Mouse (Mus musculus): ENCODE measurements around the gene Pgs1. TPM values are rescaled to one million over a fixed set of nuclear protein-coding genes. Genes with fewer than 3 reads are reported as not detected.

Pgs1 gene
- polyA plus RNA-seq, 1 experiment = 2.8 TPM

DNA sequence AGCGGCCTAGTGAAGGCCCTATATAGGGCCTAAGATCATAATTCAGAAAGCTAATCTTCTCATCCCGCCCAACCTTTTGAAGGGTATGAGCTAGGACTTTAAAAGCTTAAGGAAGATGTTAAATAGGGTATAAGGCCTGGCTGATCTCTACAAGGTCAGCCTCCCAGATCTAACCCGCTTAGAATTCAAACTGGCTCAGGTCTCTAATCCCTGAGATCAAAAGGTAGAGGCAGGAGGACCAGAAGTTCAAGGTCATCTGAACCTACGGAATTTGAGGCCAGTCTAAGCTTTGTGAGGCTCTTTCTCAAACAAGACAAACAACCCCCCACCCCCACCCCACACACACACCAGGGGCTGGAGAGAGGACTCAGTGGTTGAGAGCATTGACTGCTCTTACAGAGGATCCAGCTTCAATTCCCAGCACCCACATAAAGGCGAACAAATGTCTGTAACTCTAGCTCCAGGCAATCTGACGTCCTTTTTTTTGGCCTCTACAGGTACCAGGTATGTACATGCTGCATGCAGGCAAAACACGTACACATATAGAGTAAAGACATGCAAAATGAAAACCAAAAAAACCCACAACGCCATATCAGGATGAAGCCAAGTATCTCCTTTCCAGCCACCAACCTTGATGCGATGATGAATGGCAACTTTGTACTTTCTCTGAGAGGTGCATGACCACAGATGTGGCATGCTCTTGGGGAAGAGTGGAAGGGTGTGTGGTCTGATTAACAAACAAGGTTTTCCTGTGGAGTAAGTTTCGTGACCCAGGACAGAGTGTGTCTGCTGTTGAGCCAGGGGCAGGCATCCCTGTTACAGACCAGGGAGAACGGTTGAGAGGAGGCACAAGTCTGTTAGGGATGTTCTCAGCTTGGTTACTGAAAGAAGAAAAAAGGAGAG lies 13.2 kb upstream of the Pgs1 start:
- H3K4me3 ChIP-seq (replicated peaks) = no peak overlapping the region

DNA sequence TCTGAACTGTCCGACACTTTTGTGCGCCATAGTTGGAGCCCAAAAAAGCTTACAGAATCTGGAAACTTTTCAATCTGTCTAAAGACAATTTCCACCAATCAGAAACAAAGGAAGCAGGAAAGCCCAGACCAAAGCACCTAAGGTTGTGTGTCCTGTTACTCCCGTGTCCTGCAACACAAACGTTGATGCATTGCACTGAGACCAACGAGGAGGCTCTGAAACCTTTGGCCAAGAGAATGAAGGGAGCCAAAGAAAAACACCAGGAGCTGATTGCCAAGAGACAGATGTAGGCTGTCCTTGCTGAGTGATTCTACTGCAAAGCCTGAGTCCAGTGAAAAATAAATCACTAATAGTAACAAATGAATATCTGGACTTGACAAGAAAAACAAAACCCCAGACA lies 12.5 kb upstream of the Pgs1 start:
- Histone ChIP-seq H3K4me3 (replicated peaks) (no peak overlapping the region), H3K4me1 (ENCODE audit: control insufficient read depth) (peaks cover 25% of the 10 kb centered on the region), H3K9me3 (ENCODE audit: control insufficient read depth, low read length) (no peaks in the 10 kb centered on the region), H3K27me3 (ENCODE audit: control insufficient read depth) (peaks cover 79% of the 10 kb centered on the region), H3K36me3 (ENCODE audit: control insufficient read depth) (no peaks in the 10 kb centered on the region)
- TF ChIP-seq GATA1 (IDR thresholded peaks at IDR 0.05; ENCODE audit: low read length) (no peak), TAL1 (IDR thresholded peaks at IDR 0.05; ENCODE audit: low read length) (no peak)

More for the DNA sequence above, 13.2 kb upstream of the Pgs1 start:
- Histone ChIP-seq H3K9me3 (ENCODE audit: control insufficient read depth, low read length) (peaks cover 5% of the 10 kb centered on the region), H3K27me3 (ENCODE audit: control insufficient read depth) (peaks cover 86% of the 10 kb centered on the region), H3K4me1 (ENCODE audit: control insufficient read depth) (peaks cover 31% of the 10 kb centered on the region), H3K36me3 (ENCODE audit: control insufficient read depth) (peaks cover 3% of the 10 kb centered on the region)
- no peak for TF ChIP-seq GATA1 (IDR thresholded peaks at IDR 0.05; ENCODE audit: low read length)
- no peak for TF ChIP-seq TAL1 (IDR thresholded peaks at IDR 0.05; ENCODE audit: low read length)

DNA sequence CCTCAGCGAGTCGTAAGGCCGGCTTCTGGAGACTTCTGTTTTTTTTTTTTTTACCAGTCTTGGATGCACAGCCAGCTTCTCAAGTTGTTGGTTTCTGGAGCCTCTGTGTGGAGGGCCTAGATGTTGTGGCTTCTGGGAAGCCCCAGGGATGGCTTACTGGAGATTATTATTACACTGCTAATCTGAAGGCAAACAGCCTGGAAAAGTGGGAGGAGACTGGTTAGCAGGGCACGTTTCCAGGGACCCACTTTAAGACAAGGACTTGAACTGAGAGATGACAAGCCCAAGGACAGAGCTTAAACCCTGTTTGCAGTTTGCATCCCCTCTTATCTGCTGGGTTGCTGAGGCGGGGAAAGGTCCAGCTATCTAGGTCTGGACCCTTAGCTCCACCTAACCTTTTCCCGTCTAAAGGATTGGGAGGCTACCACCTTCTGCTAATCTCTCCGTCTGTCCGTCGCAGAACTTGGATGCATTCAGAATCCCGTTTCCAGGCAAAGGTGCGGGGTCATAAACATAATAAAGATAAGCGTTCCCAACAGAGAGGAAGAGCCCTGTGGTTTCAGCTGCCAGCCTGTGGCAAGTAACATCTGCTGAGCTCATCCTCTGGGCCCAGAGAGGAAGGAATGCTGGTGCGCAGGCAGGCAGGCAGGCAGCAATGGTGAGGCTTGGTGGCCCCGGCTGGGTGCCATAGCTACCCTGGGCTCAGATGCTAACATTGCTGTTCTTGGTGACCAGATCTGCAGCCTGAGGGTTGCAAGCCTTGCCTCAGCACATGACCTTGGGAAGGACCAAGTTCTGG lies 11.6 kb upstream of the Pgs1 start:
- peaks cover 73% of the 10 kb centered on the region for H3K27me3 ChIP-seq (ENCODE audit: control insufficient read depth)
- no peaks in the 10 kb centered on the region for H3K36me3 ChIP-seq (ENCODE audit: control insufficient read depth)
- TF ChIP-seq TAL1 (IDR thresholded peaks at IDR 0.05; ENCODE audit: low read length) = no peak
- TF ChIP-seq GATA1 (IDR thresholded peaks at IDR 0.05; ENCODE audit: low read length) = no peak
- H3K4me3 ChIP-seq (replicated peaks) = no peak overlapping the region
- H3K9me3 ChIP-seq (ENCODE audit: control insufficient read depth, low read length) = no peaks in the 10 kb centered on the region
- peaks cover 15% of the 10 kb centered on the region for H3K4me1 ChIP-seq (ENCODE audit: control insufficient read depth)

DNA sequence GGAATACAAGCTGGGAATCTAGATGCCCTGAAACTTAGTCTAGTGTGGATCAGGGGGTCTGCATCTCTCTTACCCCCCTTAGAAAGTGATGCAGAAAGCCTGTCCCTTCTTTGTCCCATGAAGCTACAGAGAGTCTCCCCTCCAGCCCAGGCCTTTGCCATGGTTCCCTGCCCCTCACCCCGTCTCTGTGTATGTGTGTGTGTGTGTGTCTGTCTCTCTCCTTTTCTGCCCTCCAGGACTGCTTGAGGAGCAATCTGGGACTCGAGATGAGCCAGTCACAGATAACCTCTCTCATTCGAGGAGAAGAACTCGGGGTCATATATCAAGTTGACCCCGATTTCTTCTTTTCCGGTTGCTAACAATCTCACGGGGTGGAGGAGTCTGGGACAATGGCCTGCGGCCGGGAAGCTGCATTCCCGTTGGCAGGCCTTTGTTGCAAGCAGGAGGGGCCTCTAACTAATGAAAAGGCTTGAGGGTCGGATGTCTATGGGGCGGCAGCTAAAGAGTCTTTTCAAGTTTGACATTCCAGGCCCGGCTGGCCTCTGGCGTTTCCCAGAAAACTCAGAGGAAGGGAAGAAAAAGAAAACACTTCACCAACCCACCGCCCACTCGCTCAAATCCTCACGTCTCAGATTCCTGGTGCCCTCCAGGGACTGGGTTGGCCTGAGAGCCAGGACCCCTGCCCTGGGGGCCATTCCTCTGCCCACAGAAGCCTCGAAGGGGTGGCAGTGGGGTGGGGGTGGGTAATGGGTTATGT lies 10.7 kb upstream of the Pgs1 start:
- TF ChIP-seq TAL1 (IDR thresholded peaks at IDR 0.05; ENCODE audit: low read length) (no peak), GATA1 (IDR thresholded peaks at IDR 0.05; ENCODE audit: low read length) (no peak)
- peaks cover 66% of the 10 kb centered on the region for H3K27me3 ChIP-seq (ENCODE audit: control insufficient read depth)
- H3K9me3 ChIP-seq (ENCODE audit: control insufficient read depth, low read length) = no peaks in the 10 kb centered on the region
- H3K4me1 ChIP-seq (ENCODE audit: control insufficient read depth) = peaks cover 7% of the 10 kb centered on the region
- no peak overlapping the region for H3K4me3 ChIP-seq (replicated peaks)
- H3K36me3 ChIP-seq (ENCODE audit: control insufficient read depth) = no peaks in the 10 kb centered on the region

DNA sequence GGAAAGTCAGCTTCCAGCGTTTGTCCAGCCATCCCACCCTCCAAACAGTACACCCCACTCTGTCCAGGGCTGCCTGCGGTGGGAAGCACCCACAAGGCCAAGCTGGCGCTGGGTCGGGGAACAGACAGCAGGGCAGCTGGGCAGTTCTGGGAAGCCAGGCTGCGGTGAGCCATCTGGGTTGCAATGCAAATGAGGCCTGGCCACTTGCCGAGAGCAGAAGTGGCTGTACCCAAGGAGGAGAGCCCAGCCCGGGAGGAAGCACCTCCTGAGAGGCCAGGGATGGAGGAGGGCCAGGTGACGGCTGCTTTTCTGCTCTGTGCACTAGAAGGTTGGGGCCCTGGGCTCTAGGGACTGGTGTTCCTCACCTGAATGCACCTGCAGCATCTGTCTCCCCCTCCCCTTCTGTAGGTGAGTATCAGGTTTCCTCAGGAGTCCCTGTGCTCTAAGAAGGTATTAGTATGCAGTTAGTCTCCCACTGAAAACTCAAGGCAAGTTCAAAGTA lies 10.0 kb upstream of the Pgs1 start:
- Histone ChIP-seq H3K4me1 (ENCODE audit: control insufficient read depth) (no peaks in the 10 kb centered on the region; the same call in 1 of the 2 replicates), H3K27me3 (ENCODE audit: control insufficient read depth) (peaks cover 60% of the 10 kb centered on the region), H3K36me3 (ENCODE audit: control insufficient read depth) (no peaks in the 10 kb centered on the region), H3K4me3 (replicated peaks) (no peak overlapping the region), H3K9me3 (ENCODE audit: control insufficient read depth, low read length) (no peaks in the 10 kb centered on the region)
- no peak for TF ChIP-seq GATA1 (IDR thresholded peaks at IDR 0.05; ENCODE audit: low read length)
- no peak for TF ChIP-seq TAL1 (IDR thresholded peaks at IDR 0.05; ENCODE audit: low read length)

DNA sequence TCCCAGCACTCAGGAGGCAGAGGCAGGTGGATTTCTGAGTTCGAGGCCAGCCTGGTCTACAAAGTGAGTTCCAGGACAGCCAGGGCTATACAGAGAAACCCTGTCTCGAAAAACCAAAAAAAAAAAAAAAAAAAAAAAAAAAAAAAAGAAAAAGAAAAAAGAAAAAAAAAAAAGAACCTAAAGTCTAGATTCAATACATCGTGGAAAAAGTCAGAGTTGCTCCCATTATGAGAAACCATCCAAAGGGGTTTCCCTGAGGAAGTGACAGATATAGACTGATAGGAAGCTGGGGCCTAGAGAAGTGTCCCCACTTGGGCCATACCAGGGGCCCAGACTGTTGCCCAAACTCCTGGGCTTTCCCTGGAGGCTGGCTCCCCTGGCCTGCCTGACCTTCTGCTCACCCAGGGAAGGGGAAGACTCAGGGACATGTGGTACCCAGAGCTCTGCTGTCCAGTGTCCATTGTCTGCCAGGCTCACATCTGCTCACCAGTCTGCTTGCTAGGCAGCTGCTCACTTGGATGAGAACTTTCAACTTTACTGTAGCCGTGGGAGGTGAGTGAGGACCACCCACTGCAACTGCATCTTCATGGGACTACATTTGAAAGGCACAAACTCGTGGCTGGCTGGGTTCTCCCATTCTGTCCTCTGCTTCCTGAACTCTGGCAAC lies 8.3 kb upstream of the Pgs1 start:
- Histone ChIP-seq H3K36me3 (ENCODE audit: control insufficient read depth) (no peaks in the 10 kb centered on the region), H3K4me1 (ENCODE audit: control insufficient read depth) (no peaks in the 10 kb centered on the region; the same call in 1 of the 2 replicates), H3K4me3 (replicated peaks) (no peak overlapping the region), H3K9me3 (ENCODE audit: control insufficient read depth, low read length) (no peaks in the 10 kb centered on the region), H3K27me3 (ENCODE audit: control insufficient read depth) (peaks cover 57% of the 10 kb centered on the region)
- no peak for TF ChIP-seq TAL1 (IDR thresholded peaks at IDR 0.05; ENCODE audit: low read length)
- TF ChIP-seq GATA1 (IDR thresholded peaks at IDR 0.05; ENCODE audit: low read length) = no peak

DNA sequence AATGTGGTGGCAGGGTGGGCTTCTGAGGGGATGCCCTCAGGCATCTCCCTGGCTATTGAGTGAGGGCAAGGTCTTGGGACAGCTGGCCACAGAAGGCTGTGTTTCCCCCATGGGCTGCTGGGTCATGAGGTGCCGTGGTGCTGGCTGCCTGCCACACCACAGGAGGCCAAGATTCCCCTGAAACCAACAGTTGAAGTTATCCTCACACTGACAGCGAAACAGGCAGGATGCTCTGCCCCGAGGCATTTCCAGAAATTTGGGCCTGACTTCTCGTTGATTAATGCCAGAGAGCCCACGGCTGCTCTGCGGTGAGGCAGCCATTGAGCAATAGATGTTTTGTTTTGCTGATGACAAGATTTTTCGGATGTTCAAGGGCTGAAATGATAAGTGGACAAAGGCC lies 6.7 kb upstream of the Pgs1 start:
- Histone ChIP-seq H3K9me3 (ENCODE audit: control insufficient read depth, low read length) (no peaks in the 10 kb centered on the region), H3K27me3 (ENCODE audit: control insufficient read depth) (peaks cover 48% of the 10 kb centered on the region), H3K36me3 (ENCODE audit: control insufficient read depth) (no peaks in the 10 kb centered on the region), H3K4me3 (replicated peaks) (no peak overlapping the region), H3K4me1 (ENCODE audit: control insufficient read depth) (no peaks in the 10 kb centered on the region; the same call in 1 of the 2 replicates)
- TF ChIP-seq GATA1 (IDR thresholded peaks at IDR 0.05; ENCODE audit: low read length) (no peak), TAL1 (IDR thresholded peaks at IDR 0.05; ENCODE audit: low read length) (no peak)

DNA sequence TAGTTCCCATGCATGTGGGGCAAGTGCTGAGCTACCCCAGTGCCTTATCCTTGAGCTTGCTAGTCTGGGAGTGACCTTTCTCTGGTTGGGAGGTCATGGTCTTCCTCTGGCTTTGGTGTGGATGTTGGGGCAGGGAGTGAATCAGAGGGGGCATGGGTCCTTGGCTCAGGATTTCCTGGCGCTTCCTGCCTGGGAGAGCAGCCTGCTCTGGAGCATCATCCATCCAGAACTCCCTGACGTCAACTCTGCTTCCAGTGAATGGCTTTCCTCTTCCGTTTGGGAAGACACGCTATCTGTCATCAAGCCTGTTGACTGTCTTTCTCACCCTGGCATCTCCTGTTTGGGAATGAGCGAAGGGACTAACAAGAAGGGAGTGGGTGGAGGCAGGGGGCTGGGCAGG lies 3.7 kb upstream of the Pgs1 start:
- no peaks in the 10 kb centered on the region for H3K36me3 ChIP-seq (ENCODE audit: control insufficient read depth)
- H3K27me3 ChIP-seq (ENCODE audit: control insufficient read depth) = peaks cover 26% of the 10 kb centered on the region
- no peak overlapping the region for H3K4me3 ChIP-seq (replicated peaks)
- no peaks in the 10 kb centered on the region for H3K9me3 ChIP-seq (ENCODE audit: control insufficient read depth, low read length)
- peaks cover 14% of the 10 kb centered on the region for H3K4me1 ChIP-seq (ENCODE audit: control insufficient read depth)
- TF ChIP-seq TAL1 (IDR thresholded peaks at IDR 0.05; ENCODE audit: low read length) (no peak), GATA1 (IDR thresholded peaks at IDR 0.05; ENCODE audit: low read length) (no peak)

Data from erythroblast, embryonic 14.5 days (primary cell).